Mouse (Mus musculus) kidney, adult 8-10 months (tissue): ENCODE results near the gene Tchp.
A peak's percentile ranks its signal among the peaks of the same experiment; 100 is the strongest.

Experiments used
- DNase-seq, 2 experiments: peaks; one replicate each; pipeline ENCODE4 v3.0.0; 2022

Gene Tchp

DNA sequence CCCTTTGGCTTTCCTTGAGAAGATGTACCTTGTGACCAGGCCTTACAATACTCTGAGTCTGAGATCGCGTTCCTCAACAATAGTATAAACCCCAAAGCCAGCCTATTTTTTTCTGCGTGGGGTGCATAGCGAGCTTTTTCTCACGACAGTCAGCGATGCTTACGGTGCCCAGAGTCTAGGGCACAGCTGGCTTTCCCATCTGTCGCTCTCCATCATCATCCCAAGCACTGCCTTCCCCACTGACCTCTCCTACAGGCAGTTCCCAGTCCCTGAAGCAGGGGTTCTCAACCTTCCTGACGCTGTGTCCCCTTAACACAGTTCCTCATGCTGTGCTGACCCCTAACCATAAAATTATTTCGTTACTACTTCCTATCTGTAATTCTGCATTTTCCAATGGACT is 35.0 kb downstream of the Tchp start:
- no peak for DNase-seq

DNA sequence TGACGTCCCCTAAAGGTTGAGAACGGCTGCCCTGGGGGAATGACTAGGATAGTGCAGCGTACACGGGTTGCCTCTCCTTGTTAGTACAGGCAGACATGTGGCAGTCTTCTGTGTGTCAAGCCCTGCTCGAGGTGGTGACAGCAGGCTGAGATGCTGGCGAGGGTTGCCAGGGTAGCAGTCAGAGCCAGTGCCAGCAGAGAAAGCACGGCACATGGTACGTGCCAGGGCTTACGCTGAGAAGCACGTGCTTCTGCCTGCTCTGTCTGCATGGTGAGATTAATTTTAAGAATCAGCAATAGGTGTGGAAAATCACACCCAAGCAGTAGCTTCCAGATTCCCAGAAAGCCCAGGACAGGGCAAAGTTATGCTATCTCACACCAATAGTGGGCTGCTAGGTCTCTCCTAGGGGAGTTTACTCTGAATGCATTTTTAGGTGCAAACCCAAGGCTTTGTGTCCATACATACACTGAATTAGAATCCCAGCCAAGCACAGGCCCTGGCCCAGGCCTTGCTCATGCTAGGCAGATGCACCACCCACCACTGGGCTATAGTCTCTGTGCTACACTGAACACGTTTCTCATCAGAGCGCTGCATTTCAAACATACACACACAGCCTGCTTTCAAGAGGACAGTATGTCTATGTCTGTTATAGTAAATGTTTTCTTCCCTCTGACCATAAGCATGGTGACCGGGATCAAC is 35.6 kb downstream of the Tchp start:
- DNase-seq, result no peak

DNA sequence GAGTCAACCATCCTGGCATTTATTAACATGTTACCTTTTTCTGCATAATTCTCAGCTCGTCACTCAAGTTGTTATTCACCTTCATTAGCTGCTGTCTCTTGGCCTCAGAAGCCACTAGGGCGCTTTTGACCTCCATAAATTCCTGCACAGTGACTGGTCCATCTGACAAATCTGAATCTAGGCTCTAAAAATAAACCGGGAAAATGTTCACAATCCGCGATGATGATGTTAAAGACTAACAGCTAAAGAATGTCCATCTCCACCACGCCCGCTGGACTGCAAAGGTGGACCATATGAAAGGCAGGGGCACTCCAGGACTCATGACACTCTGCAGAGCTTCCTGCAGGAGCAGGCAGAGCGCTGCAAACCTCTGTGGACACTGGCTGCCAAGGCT is 36.1 kb downstream of the Tchp start:
- peak in 1 of 2 experiments; percentile 31 for DNase-seq

DNA sequence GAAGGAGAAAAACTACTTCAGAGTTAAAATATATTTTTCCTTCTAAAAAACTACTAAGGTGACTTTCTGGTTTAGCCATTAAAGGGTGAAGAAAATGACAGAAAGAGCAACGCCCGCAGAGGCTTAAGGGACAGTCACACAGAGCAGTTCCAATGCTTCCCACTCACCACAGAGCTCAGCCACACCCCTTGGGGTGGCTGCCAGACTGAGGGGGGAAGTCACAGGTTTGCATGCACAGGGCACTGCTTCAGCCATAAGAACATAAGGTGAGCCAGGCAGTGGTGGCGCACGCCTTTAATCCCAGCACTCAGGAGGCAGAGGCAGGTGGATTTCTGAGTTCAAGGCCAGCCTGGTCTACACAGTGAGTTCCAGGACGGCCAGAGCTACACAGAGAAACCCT is 38.0 kb downstream of the Tchp start:
- DNase-seq, result peak in 1 of 2 experiments; percentile 15

DNA sequence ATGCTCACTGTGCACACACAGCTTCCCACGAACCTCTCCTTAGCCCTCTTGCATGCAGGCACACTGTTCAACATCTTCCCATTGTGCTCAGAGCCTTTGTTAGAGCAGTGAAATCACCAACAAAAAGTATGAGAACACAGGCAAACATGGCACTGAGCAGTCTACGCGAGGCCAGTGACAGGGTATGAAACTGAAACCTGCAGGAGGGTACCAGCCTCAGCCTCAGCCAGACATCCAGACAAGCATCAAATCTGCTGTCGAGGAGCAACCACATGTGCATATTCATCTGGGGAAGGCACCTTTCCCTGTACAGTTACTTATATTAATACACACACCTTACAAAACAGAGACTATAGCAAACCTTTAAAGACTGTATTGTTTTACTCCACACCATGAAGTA is 39.3 kb downstream of the Tchp start:
- DNase-seq, result no peak

DNA sequence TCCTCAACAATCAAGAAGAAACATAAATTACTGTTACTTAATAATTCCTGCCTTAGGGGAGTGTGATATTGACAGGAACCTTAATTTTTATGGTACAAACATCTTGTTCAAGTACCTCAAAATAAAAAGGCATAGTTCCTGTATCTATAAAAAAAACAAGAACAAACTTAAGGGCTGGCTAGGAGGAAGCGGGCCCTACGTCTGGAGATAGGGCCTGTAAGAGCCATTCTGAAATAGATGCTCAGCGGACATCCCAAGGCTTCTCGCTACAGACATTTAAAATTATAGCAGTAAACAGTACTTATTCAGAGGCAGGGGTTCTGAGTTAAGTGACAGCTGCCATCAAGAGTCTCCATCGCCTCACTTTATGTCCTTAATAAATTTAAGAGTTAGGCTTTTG is 40.0 kb downstream of the Tchp start:
- no peak for DNase-seq

DNA sequence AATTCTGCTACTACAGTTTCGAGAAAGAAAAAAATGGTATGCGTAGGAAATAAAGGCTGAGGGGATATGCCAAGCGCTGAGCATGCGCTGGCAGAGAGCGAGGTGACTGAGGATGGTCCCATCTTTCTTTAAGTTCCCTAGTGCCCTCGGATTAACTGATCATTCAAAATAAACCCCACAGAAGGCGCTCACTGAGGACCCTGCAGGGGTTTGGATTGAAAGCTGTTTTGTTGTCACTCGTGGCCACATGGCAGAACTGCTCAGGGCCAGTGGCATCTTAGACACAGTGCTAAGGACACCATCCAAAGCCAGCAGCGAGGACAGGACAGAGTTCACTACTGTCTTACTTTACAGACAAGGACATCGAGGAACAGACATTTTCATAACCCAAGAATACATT is 42.8 kb downstream of the Tchp start:
- no peak for DNase-seq

DNA sequence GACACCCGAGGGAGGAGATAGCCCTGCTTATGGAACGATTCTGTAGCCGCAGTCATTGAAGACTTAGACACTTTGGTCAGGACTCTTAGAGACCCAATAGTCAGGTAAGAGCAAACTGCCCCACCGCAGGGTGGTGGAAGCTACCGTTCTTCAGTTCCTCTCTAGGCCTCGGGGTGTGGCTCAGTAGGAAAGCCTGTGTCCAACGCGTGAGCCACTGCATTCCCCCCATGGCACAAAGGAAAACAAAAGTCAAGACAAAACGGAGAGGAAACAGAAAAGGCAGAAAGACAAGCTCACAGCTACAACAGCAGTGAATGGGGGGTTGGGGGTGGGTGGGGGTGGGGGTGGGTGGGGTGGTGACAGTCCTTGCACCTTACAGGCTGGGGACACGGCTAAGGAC is 44.8 kb downstream of the Tchp start:
- no peak for DNase-seq

DNA sequence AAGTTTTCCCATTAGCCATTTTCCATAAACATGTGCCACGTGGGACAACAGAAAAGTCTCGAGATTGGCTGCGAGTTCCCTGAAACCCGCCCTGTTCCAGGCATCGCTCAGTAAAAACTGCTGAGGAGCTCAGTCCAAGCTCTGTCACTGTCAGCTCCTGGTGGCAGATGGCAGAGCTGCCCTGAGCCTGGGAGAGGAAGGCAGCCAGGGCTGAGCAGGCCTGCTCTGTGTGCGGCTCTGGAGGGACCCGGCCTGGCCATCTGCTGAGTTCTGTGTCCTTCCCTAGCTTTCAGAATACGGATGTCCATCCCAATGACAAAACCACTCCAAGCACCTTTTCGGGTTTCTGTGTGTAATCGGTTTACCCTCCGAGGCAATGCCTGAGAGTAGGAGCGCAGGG is 45.8 kb downstream of the Tchp start:
- DNase-seq, result no peak

DNA sequence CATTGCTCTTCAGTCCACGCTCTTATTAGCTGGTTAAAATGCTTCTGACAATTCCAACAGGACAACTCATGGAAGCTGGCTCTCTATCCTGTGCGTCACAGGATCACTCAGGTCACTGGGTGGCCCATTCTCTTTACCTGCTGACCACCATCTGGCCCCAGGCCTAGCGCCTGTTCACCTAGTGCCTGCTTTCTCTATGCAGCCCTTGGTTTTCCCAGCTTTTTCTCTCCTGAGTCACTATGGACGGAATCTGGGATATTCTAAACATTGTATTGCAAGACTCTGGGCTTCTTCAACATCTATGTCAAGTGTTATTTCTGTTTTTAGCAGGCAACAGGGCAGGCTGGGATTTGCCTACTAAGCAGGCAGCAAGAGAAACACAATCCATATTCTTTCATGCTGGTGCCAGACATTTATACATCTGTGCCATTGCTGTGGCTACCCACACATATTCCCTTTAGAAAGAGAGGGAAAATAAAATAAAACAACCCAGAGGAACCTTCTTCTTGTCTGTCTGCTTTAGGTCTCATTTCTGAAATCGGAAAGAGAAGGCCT is 52.1 kb downstream of the Tchp start:
- no peak for DNase-seq

DNA sequence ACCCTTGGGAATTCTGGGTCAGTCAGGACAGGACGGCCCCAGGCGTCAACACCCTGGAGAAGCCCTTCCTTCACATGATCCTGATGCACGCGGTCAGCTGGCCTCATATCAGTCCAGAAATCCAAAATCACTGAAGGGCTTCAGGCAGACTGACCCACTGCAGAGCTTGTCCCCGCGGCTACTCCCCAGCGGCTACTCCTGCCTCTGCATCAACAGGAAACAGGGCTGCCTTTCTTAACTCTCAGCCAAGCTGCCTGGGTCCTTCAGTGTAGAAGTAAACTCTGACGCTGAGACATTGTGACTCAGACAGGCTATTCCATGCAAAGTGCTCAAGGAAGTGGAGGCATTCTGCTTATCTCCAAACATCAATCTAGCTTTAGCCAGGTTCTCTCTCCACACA is 54.4 kb downstream of the Tchp start:
- DNase-seq, result no peak

DNA sequence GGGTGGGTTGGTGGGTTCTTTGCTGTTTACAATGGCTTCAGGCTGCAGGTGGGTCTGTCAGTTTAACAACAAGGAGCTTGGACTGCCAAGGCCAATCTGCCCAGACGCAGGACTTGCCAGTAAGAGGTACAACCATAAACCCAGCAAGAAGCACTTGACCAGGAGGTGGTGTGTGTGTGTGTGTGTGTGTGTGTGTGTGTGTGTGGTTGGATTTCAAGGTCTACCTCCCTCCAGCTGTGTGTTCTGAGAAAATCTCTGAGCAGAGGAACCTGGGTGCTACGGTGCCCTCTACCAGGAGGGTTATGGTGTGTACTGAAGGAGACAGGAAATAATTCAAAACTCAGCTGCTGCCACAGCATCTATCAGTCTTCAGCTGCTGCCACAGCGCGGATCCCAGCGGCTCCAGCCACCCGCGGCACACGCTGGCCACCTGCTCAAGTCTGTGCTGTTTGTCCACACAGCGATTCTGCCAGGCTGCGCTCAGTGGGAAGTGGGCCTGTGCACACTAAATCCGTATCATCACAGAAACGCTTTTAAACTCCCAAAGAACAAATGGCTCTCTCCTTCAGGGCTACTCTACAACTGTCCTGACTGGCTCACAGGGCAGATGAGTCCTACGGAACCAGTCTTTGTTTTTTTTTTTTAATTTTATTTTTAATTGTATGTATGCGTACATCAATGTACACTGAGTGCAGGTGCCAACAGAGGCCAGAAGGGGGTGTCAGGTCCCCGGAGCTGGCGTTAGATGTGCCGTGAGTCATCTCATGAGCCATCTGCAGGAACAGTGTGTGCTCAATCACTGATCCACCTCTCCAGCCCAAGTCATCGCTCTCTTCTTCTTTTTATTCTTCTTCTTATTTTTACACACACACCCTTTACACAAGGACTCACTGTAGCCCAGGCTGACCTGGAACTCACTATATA is 57.5 kb downstream of the Tchp start:
- DNase-seq, result no peak

DNA sequence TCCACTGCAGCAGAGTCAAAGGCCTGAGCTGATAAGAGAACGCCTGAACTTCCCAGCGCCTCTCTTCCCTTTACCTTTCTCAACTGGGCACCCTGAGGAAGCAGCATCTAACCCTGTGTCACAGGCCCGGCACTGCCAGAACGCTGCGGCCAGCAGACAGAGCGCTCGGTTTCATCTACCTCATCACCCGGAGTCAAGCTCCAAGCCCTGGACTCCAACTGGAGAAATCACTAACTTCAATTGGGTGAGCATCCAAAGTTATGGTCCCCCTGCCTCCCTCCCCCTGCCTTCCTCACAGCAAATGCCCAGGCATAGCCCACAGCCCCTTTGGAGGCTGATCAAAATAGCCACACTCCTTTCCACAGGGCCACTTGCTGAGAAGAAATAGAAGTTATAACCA is 59.1 kb downstream of the Tchp start:
- DNase-seq, result no peak

DNA sequence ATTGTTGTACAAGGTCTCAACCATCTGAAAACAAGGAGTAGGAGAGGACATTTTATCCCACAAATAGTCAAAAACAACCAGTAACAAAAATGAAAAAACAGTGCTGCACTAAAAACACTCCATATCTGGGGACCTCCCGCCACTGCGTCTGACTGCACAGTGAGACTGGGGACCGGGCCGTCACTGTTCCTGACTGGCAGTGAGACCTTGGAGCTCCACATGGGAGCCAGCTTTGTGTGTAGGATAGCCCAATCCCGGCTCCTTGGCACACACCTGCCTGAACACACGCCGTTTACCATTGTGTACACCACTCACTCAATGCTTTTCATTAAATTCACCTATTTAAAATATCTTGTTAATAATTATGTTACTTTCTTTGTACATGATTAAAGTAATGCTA is 59.6 kb downstream of the Tchp start:
- no peak for DNase-seq

DNA sequence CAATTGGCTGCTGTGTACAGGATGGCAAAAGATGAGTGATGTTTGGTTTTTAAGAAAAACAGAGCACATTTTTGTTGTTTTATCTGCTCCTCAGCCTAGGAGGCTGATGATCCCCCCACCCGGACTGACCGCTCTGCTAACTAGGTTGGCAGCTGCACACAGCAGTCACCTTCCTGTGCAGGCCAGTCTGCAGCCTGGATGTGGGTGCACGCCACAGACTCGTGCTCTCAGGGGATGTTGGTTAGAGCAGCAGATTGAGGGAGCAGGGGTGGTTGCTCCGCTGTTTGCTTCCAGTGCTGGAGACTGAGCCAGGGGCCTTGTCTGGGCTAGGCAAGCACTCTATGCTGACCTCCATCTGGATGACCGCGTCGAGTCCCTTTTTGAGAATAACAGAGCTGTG is 62.2 kb downstream of the Tchp start:
- DNase-seq, result no peak

DNA sequence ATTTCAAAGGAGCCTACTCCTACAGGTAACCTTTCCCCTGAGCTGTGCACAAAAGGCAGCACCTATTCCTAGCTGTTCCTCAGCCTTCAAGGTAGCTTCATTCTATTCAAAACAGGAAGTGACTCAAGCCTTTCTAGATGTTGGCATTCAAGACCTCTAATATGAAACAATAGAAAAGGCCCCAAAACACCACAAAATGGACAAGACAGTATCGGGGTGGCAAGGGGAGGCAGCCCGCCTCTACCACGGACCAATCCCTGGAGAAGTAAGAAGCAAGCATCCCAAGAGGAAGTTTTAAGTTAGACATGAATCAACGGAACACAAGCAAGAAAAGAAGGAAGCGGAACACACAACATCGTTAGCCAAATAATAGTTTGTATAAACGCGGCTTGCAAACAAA is 64.2 kb downstream of the Tchp start:
- no peak for DNase-seq
